13 mouse cellular contexts compared by ENCODE assay signal in genomic region chr11:78279586-78279985, GRCm38 (mm10). TPM values are rescaled to one million over a fixed set of nuclear protein-coding genes. Genes with fewer than 3 reads are reported as not detected.
A peak's percentile ranks its signal among the peaks of the same experiment; 100 is the strongest.
DNase-seq lines count a peak whose midpoint lies in the region.
"Had no signal": no experiment of that assay in that cellular context is flagged by ENCODE, and none has a peak within 500 bp of the region (broad histone marks: within the 10 kb centered on the region; RNA-seq: fewer than 3 reads in every experiment).

No protein-coding gene starts in this region.

- peak; percentile 58 for DNase-seq in layer of hippocampus, adult 11-12 months (ENCODE audit: low spot score)
- no peak for DNase-seq in layer of hippocampus, postnatal 25 days (ENCODE audit: extremely low spot score in 1 of 2, low spot score in 1 of 2)
- DNase-seq in Muller cell, postnatal 12 days (ENCODE audit: inconsistent ontology term): peak; percentile 60
- DNase-seq in brain, adult 2 months (ENCODE audit: low read depth, low spot score): peak; percentile 50
- DNase-seq in layer of hippocampus, postnatal 14 days (ENCODE audit: low spot score in 2 of 2): peak; percentile 14 to 49
- no peak for DNase-seq in cerebellum, postnatal 14 days
- DNase-seq: adrenal gland, adult 8-10 months; adrenal gland, postnatal 36 days; cerebellum, adult 11-12 months; cerebellum, adult 9-10 months; cerebellum, postnatal 36 days; gastrocnemius, postnatal 10 days; heart, postnatal 4 days had no signal

RNA-seq across cellular contexts. Expression of gene BC030499, which starts 11.1 kb away (rescaled TPM):
- total RNA-seq in layer of hippocampus, postnatal 25 days (2021): 1 to 10 TPM; 4.0 to 5.6 TPM
- 1 to 10 TPM; 1.4 to 2.6 TPM for total RNA-seq in layer of hippocampus, postnatal 14 days (2021)

RNA-seq across cellular contexts. Expression of gene 2610507B11Rik, which starts 18.0 kb away (rescaled TPM):
- 100 to 1,000 TPM; 193 to 209 TPM for total RNA-seq in layer of hippocampus, postnatal 25 days (2021)
- total RNA-seq in layer of hippocampus, postnatal 14 days (2021): 100 to 1,000 TPM; 210 TPM

RNA-seq across cellular contexts. Expression of gene Spag5, which starts 21.7 kb away (rescaled TPM):
- 1 to 10 TPM; 4.2 to 4.6 TPM for total RNA-seq in layer of hippocampus, postnatal 25 days (2021)
- 1 to 10 TPM; 5.0 to 6.6 TPM for total RNA-seq in layer of hippocampus, postnatal 14 days (2021)

RNA-seq across cellular contexts. Expression of gene Supt6, which starts 33.8 kb away (rescaled TPM):
- 100 to 1,000 TPM; 110 to 123 TPM for total RNA-seq in layer of hippocampus, postnatal 25 days (2021)
- 100 to 1,000 TPM; 102 to 112 TPM for total RNA-seq in layer of hippocampus, postnatal 14 days (2021)

RNA-seq across cellular contexts. Expression of gene Sdf2, which starts 34.0 kb away (rescaled TPM):
- 10 to 100 TPM; 61.1 to 69.4 TPM for total RNA-seq in layer of hippocampus, postnatal 25 days (2021)
- total RNA-seq in layer of hippocampus, postnatal 14 days (2021): 10 to 100 TPM; 64.4 to 66.4 TPM

Comparison
In these comparisons a context has a peak if more than half of its experiments do, and no peak if none do; other contexts are left out.
1. DNase-seq: peak in layer of hippocampus, adult 11-12 months (single experiment), Muller cell, postnatal 12 days (single experiment), brain, adult 2 months (single experiment) and layer of hippocampus, postnatal 14 days (2 of 2); none in layer of hippocampus, postnatal 25 days (0 of 2) and cerebellum, postnatal 14 days (0 of 2).